Mouse (Mus musculus) CD8-positive naive resting alpha-beta T cell, adult 2 months (primary cell): Measurements from ENCODE around the gene Fbxl18.

ENCODE experiments used
- DNase-seq, 2 experiments: peaks; one replicate each; pipeline ENCODE4 v3.0.0; 2022; ENCODE audit warnings: low read depth in 2 of 2, low spot score in 2 of 2

The Fbxl18 gene

GRCm38 (mm10) chr5:142894918-142895613 lies at the start of gene Fbxl18:
Gene Fbxl18 (minus strand): TSS chr5:142895421.
- peak; percentile 68 to 77 for DNase-seq

- DNase-seq = no peak
Measured at GRCm38 (mm10) chr5:142940393-142940792, 45.2 kb upstream of the Fbxl18 start.

- DNase-seq = peak in 1 of 2 experiments; percentile 33
Measured at GRCm38 (mm10) chr5:142937956-142938727, 42.9 kb upstream of the Fbxl18 start.

GRCm38 (mm10) chr5:142936336-142936719 lies 41.1 kb upstream of the Fbxl18 start:
- DNase-seq = peak; percentile 76 to 83

GRCm38 (mm10) chr5:142935642-142936335 lies 40.6 kb upstream of the Fbxl18 start:
- no peak for DNase-seq

- no peak for DNase-seq
Measured at GRCm38 (mm10) chr5:142932731-142933130, 37.5 kb upstream of the Fbxl18 start.

GRCm38 (mm10) chr5:142932084-142932685 lies 37.0 kb upstream of the Fbxl18 start:
- DNase-seq = peak; percentile 59 to 77

- no peak for DNase-seq
Measured at GRCm38 (mm10) chr5:142931241-142931745, 36.1 kb upstream of the Fbxl18 start.

- DNase-seq = no peak
Measured at GRCm38 (mm10) chr5:142929400-142929752, 34.2 kb upstream of the Fbxl18 start.

- peak; percentile 63 for DNase-seq
Measured at GRCm38 (mm10) chr5:142928749-142929399, 33.7 kb upstream of the Fbxl18 start.

GRCm38 (mm10) chr5:142927341-142927930 lies 32.2 kb upstream of the Fbxl18 start:
- no peak for DNase-seq

- no peak for DNase-seq
Measured at GRCm38 (mm10) chr5:142926940-142927228, 31.7 kb upstream of the Fbxl18 start.

- DNase-seq = no peak
Measured at GRCm38 (mm10) chr5:142926204-142926939, 31.2 kb upstream of the Fbxl18 start.

GRCm38 (mm10) chr5:142924336-142924959 lies 29.2 kb upstream of the Fbxl18 start:
- no peak for DNase-seq

- no peak for DNase-seq
Measured at GRCm38 (mm10) chr5:142923781-142924180, 28.6 kb upstream of the Fbxl18 start.

- DNase-seq = no peak
Measured at GRCm38 (mm10) chr5:142922251-142922650, 27.0 kb upstream of the Fbxl18 start.

GRCm38 (mm10) chr5:142921074-142921459 lies 25.8 kb upstream of the Fbxl18 start:
- no peak for DNase-seq

GRCm38 (mm10) chr5:142920311-142921073 lies 25.3 kb upstream of the Fbxl18 start:
- DNase-seq = peak; percentile 85 to 88

- no peak for DNase-seq
Measured at GRCm38 (mm10) chr5:142917402-142917801, 22.2 kb upstream of the Fbxl18 start.
